11 mouse cellular contexts compared by ENCODE assay signal in the genomic region with DNA sequence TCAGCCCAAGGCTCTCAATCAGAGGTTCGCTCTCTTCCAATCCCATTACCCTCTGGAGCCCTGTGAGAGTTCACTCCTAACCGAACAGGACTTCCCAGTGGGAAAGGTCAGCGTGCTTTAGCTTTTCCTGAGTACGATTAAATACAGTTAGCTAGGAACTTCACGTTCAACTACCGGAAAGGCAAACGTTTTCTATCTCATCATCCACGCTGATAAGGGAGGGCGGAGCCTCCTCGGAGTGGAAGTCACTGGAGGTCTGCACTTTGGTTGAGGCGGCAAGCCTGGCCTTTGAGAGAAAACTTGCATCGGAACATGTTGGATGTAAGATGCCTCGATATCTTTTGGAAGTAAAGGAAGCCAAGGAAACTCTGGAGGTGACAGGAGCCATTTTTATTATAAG. TPM values are rescaled to one million over a fixed set of nuclear protein-coding genes. Genes with fewer than 3 reads are reported as not detected.
A peak's percentile ranks its signal among the peaks of the same experiment; 100 is the strongest.
DNase-seq lines count a peak whose midpoint lies in the region; ATAC-seq and TF ChIP-seq lines count a peak whose summit lies in the region.
"Had no signal": no experiment of that assay in that cellular context is flagged by ENCODE, and none has a peak within 500 bp of the region (broad histone marks: within the 10 kb centered on the region; RNA-seq: fewer than 3 reads in every experiment).

No protein-coding gene starts in this region.

- DNase-seq in heart, adult 8-10 months (ENCODE audit: low spot score), result no peak
- no peak for DNase-seq in G1E (ENCODE audit: low spot score)
- peak; percentile 61 to 66 (median 65) for DNase-seq in liver, embryonic 14.5 days (ENCODE audit: low read depth in 3 of 3, low spot score in 3 of 3)
- no peak for DNase-seq in right cerebral cortex, adult 18-20 months
- no peak for DNase-seq in B cell, adult 2 months
- DNase-seq in hindbrain, embryonic 10.5 days (ENCODE audit: low spot score), result no peak
- DNase-seq: gastrocnemius, postnatal 10 days had no signal

- peak overlapping the region; percentile 76 for H3K27ac ChIP-seq in heart, embryonic 13.5 days (replicated peaks)
- peak overlapping the region; percentile 64 for H3K27ac ChIP-seq in liver, embryonic 14.5 days
- no peak overlapping the region for H3K27ac ChIP-seq in hindbrain, embryonic 10.5 days
- H3K27ac ChIP-seq: hindbrain, postnatal 0 days had no signal

- no peaks in the 10 kb centered on the region for H3K9me3 ChIP-seq in heart, embryonic 13.5 days
- H3K9me3 ChIP-seq in G1E (replicated peaks), result no peaks in the 10 kb centered on the region
- H3K9me3 ChIP-seq in erythroblast, embryonic 14.5 days (ENCODE audit: control insufficient read depth, low read length), result no peaks in the 10 kb centered on the region
- H3K9me3 ChIP-seq in liver, embryonic 14.5 days (ENCODE audit: control insufficient read depth, low read length), result no peaks in the 10 kb centered on the region
- no peaks in the 10 kb centered on the region for H3K9me3 ChIP-seq in hindbrain, embryonic 10.5 days

- ATAC-seq in heart, embryonic 13.5 days (ENCODE audit: extremely low read depth, insufficient number of reproducible peaks, low FRiP score, low TSS enrichment), result no peak; the same call in 1 of the 2 replicates
- ATAC-seq in G1E (ENCODE audit: extremely low read depth, insufficient number of reproducible peaks, low FRiP score, poor library complexity, severe bottlenecking), result peak; percentile 41
- peak; percentile 48; the same call in 1 of the 2 replicates for ATAC-seq in liver, embryonic 14.5 days (ENCODE audit: insufficient read depth)
- ATAC-seq: hindbrain, postnatal 0 days had no signal

- 28% methylated on average over 13 of the region's 13 CpGs for WGBS in heart, embryonic 13.5 days
- WGBS in liver, embryonic 14.5 days (ENCODE audit: insufficient replicate concordance), result 13% methylated on average over 13 of the region's 13 CpGs
- 73% methylated on average over 13 of the region's 13 CpGs for WGBS in hindbrain, embryonic 10.5 days

- no peak for TF ChIP-seq EP300 in liver, embryonic 14.5 days (IDR thresholded peaks at IDR 0.05; ENCODE audit: low read depth)

- H3K27me3 ChIP-seq in heart, embryonic 13.5 days (replicated peaks), result no peaks in the 10 kb centered on the region
- H3K27me3 ChIP-seq in G1E (ENCODE audit: insufficient read depth, low read length), result no peaks in the 10 kb centered on the region
- H3K27me3 ChIP-seq in erythroblast, embryonic 14.5 days (ENCODE audit: control insufficient read depth), result no peaks in the 10 kb centered on the region
- no peaks in the 10 kb centered on the region for H3K27me3 ChIP-seq in liver, embryonic 14.5 days (ENCODE audit: control insufficient read depth, insufficient read depth, low read length)
- H3K27me3 ChIP-seq in hindbrain, embryonic 10.5 days (ENCODE audit: insufficient read depth, poor library complexity, severe bottlenecking), result no peaks in the 10 kb centered on the region

- no peak for TF ChIP-seq CTCF in G1E (IDR thresholded peaks at IDR 0.05; ENCODE audit: low read depth, low read length)
- TF ChIP-seq CTCF in liver, embryonic 14.5 days (IDR thresholded peaks at IDR 0.05; ENCODE audit: low read depth), result no peak

- H3K4me2 ChIP-seq in heart, embryonic 13.5 days, result peak overlapping the region; percentile 36
- H3K4me2 ChIP-seq in liver, embryonic 14.5 days (ENCODE audit: low read depth), result peak overlapping the region; percentile 76

- peaks cover 37% of the 10 kb centered on the region for H3K36me3 ChIP-seq in heart, embryonic 13.5 days
- H3K36me3 ChIP-seq in G1E (replicated peaks), result peaks cover 35% of the 10 kb centered on the region
- peaks cover 88% of the 10 kb centered on the region for H3K36me3 ChIP-seq in erythroblast, embryonic 14.5 days (ENCODE audit: control insufficient read depth)
- peaks cover 13% of the 10 kb centered on the region for H3K36me3 ChIP-seq in liver, embryonic 14.5 days (replicated peaks; ENCODE audit: control insufficient read depth, insufficient read depth, low read depth)
- no peaks in the 10 kb centered on the region for H3K36me3 ChIP-seq in hindbrain, embryonic 10.5 days

- peaks cover 37% of the 10 kb centered on the region for H3K4me1 ChIP-seq in heart, embryonic 13.5 days
- H3K4me1 ChIP-seq in G1E (ENCODE audit: insufficient read depth, low read depth, low read length), result peaks cover 74% of the 10 kb centered on the region
- peaks cover 59% of the 10 kb centered on the region for H3K4me1 ChIP-seq in erythroblast, embryonic 14.5 days (ENCODE audit: control insufficient read depth)
- peaks cover 19 to 36% of the 10 kb centered on the region in 2 experiments for H3K4me1 ChIP-seq in liver, embryonic 14.5 days (replicated peaks; ENCODE audit: control insufficient read depth in 2 of 2, insufficient read depth in 2 of 2, low read length in 1 of 2)
- H3K4me1 ChIP-seq in hindbrain, embryonic 10.5 days (replicated peaks), result peaks cover 27% of the 10 kb centered on the region

- no peak overlapping the region for H3K4me3 ChIP-seq in heart, embryonic 13.5 days
- peak overlapping the region; percentile 67 for H3K4me3 ChIP-seq in G1E (ENCODE audit: low read depth, low read length)
- H3K4me3 ChIP-seq in erythroblast, embryonic 14.5 days (replicated peaks), result peak overlapping the region; percentile 56
- H3K4me3 ChIP-seq in liver, embryonic 14.5 days (ENCODE audit: insufficient read depth in 1 of 2, low read depth in 2 of 2, low read length in 2 of 2), result peak overlapping the region; percentile 37 to 41
- no peak overlapping the region for H3K4me3 ChIP-seq in hindbrain, embryonic 10.5 days
- H3K4me3 ChIP-seq: myocyte had no signal

- peak overlapping the region; percentile 61 for H3K9ac ChIP-seq in heart, embryonic 13.5 days
- peak overlapping the region; percentile 25 for H3K9ac ChIP-seq in liver, embryonic 14.5 days (replicated peaks)

RNA-seq across cellular contexts. Expression of gene Wipi1, which starts 24.7 kb away (rescaled TPM):
- 44.7 and 48.0 TPM in 2 replicates for polyA plus RNA-seq in heart, embryonic 13.5 days (2015; fragmentation: Nextera tagmentation; extraction: Ambion mirVana)
- 100 to 1,000 TPM; 110 to 141 (median 120) TPM for total RNA-seq in heart, adult 8-10 months (2022)
- total RNA-seq in G1E (2014; fragmentation: Nextera tagmentation), result 14.0 and 15.0 TPM in 2 replicates
- 4.8 and 5.0 TPM in 2 replicates for total RNA-seq in G1E (2017)
- polyA plus RNA-seq in G1E (2012), result 12.6 and 15.4 TPM in 2 replicates
- polyA plus RNA-seq in erythroblast, embryonic 14.5 days (2012), result 11.4 and 12.1 TPM in 2 replicates
- 8.3 and 11.9 TPM in 2 replicates for polyA plus RNA-seq in liver, embryonic 14.5 days (2012; rRNA removed)
- polyA plus RNA-seq in liver, embryonic 14.5 days (2014; fragmentation: Nextera tagmentation; extraction: Ambion mirVana), result 9.0 and 13.4 TPM in 2 replicates
- 16.0 and 16.2 TPM in 2 replicates for polyA plus RNA-seq in hindbrain, embryonic 10.5 days (2016; fragmentation: Nextera tagmentation; extraction: Ambion mirVana)

Comparison
In these comparisons a context has a peak if more than half of its experiments do, and no peak if none do; other contexts are left out.
1. H3K4me3 ChIP-seq: peak in G1E (single experiment), erythroblast, embryonic 14.5 days (single experiment) and liver, embryonic 14.5 days (2 of 2); none in heart, embryonic 13.5 days (single experiment) and hindbrain, embryonic 10.5 days (single experiment).
2. DNase-seq: peak in liver, embryonic 14.5 days (3 of 3); none in heart, adult 8-10 months (single experiment), G1E (single experiment), right cerebral cortex, adult 18-20 months (single experiment), B cell, adult 2 months (0 of 2) and hindbrain, embryonic 10.5 days (single experiment).